Mouse (Mus musculus) heart, postnatal 0 days (tissue): ENCODE results near the gene Ahctf1. TPM values are rescaled to one million over a fixed set of nuclear protein-coding genes. Genes with fewer than 3 reads are reported as not detected.

Source experiments
- ATAC-seq: fragments of 200-750 bp; cut with Nextera tagmentation; 2 replicates; pipeline ENCODE4 v1.8.0; 2017; ENCODE audit warnings: low read depth, moderate number of reproducible peaks, moderate library complexity; ENCODE audit not compliant: insufficient read depth
- DNase-seq: peaks from one replicate; pipeline ENCODE4 v3.0.0-alpha.2; 2016; ENCODE audit warnings: low spot score
- H3K27ac ChIP-seq: fragments of 300-500 bp; sonication (generic); 2 replicates; pipeline ENCODE4 v1.5.1; 2014; ENCODE audit warnings: low read depth, mild to moderate bottlenecking
- H3K27me3 ChIP-seq: fragments of 300-500 bp; sonication (generic); 2 replicates; pipeline ENCODE4 v1.6.1; 2014; ENCODE audit warnings: low read length, mixed read lengths; ENCODE audit not compliant: control insufficient read depth, insufficient read depth
- H3K36me3 ChIP-seq: fragments of 300-500 bp; sonication (generic); replicated peaks from 2 replicates; pipeline ENCODE4 v1.6.1; 2014; ENCODE audit warnings: low read length, mixed read lengths; ENCODE audit not compliant: control insufficient read depth, insufficient read depth
- H3K4me1 ChIP-seq: fragments of 300-500 bp; sonication (generic); 2 replicates; pipeline ENCODE4 v1.6.1; 2014; ENCODE audit warnings: antibody characterized with exemption; ENCODE audit not compliant: control insufficient read depth, insufficient read depth
- H3K4me2 ChIP-seq: fragments of 300-500 bp; sonication (generic); 2 replicates; pipeline ENCODE4 v1.6.1; 2014; ENCODE audit warnings: low read depth, mild to moderate bottlenecking, low read length, moderate library complexity
- H3K4me3 ChIP-seq: fragments of 300-500 bp; sonication (generic); 2 replicates; pipeline ENCODE4 v1.5.1; 2014; ENCODE audit warnings: low read depth, low read length
- H3K9ac ChIP-seq: fragments of 300-500 bp; sonication (generic); replicated peaks from 2 replicates; pipeline ENCODE4 v1.6.1; 2014; ENCODE audit warnings: low read depth, low read length, mixed read lengths
- H3K9me3 ChIP-seq: fragments of 300-500 bp; sonication (generic); replicated peaks from 2 replicates; pipeline ENCODE4 v1.6.1; 2016; ENCODE audit warnings: low read length; ENCODE audit not compliant: control insufficient read depth
- CTCF ChIP-seq: IDR thresholded peaks from 2 replicates; pipeline ENCODE4 v1.5.1; 2016; ENCODE audit warnings: antibody characterized with exemption, control low read depth, low read depth
- EP300 ChIP-seq: IDR thresholded peaks from 2 replicates; pipeline ENCODE4 v1.6.1; 2016; ENCODE audit warnings: antibody characterized with exemption, low read depth
- WGBS: fragments of 180-500 bp; shearing (Covaris S2); extraction: QIAGEN DNeasy Blood & Tissue Kit; methylation state at CpG from one replicate; pipeline ENCODE4 v1.1.7; 2014; 5-methylcytosine and 5-hydroxymethylcytosine counted together
- polyA plus RNA-seq: library from polyadenylated mRNA; unstranded; fragments of >200 nt; fragmentation: Nextera tagmentation; extraction: Ambion mirVana; gene quantifications from 2 replicates; pipeline ENCODE4 v1.2.1, GENCODE M21; 2015
- total RNA-seq: library from RNA; depleted of rRNA; stranded (reverse); fragments of >200 nt; gene quantifications from 2 replicates; pipeline ENCODE4 v1.2.3, GENCODE M21; 2014; ENCODE audit warnings: low replicate concordance; rRNA removed

Gene Ahctf1
- total RNA-seq (18.7 and 20.9 TPM in 2 replicates), polyA plus RNA-seq (8.0 and 8.2 TPM in 2 replicates)

DNA sequence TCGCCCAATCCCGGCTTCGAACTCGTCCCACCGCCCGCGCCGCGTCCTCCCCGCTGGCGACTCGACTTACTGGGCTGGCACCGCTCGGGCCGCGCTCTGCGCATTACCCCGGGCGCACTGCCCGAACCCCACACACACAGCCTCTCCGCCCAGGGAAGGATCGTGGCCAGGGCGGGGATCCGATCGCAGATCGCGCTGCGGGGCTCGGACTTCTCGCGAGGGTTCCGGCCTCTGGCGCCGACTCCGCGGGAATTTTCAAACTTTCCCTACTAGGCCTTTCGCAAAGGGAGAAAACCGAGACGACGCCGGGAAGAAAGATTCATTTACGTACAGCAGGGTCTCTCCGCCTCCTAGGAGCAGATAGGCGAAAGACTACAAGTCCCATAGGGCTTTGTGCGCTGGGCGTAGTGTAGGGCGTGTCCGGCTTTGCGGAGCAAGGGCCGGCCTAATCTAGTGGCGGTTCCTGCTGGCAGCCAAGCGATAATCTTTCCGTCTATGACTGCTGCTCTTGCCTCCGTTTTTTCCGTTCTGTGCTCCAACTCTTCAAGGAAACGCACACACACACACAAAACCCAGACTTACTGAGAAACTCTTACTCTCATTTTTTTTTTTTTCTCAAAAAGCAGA lies at the start of gene Ahctf1:
Gene Ahctf1 (minus strand): TSS at position 168 of the 627 bp plus-strand sequence.
- DNase-seq (peak; percentile 99), ATAC-seq (peak; percentile 96)
- Histone ChIP-seq H3K36me3 (peaks cover 3% of the 10 kb centered on the region; the same call in 1 of the 2 replicates), H3K4me1 (peaks cover 7% of the 10 kb centered on the region), H3K4me2 (peak within 1 kb of the TSS; percentile 81), H3K4me3 (peak within 1 kb of the TSS; percentile 97), H3K9ac (peak within 1 kb of the TSS; percentile 96), H3K27me3 (no peaks in the 10 kb centered on the region), H3K27ac (peak within 1 kb of the TSS; percentile 99), H3K9me3 (no peaks in the 10 kb centered on the region)
- under 1% methylated on average over 49 of the region's 56 CpGs for WGBS
- peak; percentile 24 for TF ChIP-seq CTCF
- peak; percentile 97; the same call in 1 of the 2 replicates for TF ChIP-seq EP300

- Histone ChIP-seq H3K9ac (peak overlapping the region; percentile 68), H3K4me3 (peak overlapping the region; percentile 53), H3K27me3 (no peaks in the 10 kb centered on the region), H3K36me3 (no peaks in the 10 kb centered on the region), H3K4me2 (peak overlapping the region; percentile 74), H3K27ac (peak overlapping the region; percentile 60), H3K9me3 (no peaks in the 10 kb centered on the region), H3K4me1 (peaks cover 14% of the 10 kb centered on the region; the same call in 1 of the 2 replicates)
- DNase-seq (peak; percentile 77), ATAC-seq (peak; percentile 75)
- WGBS: 4% methylated on average over 20 of the region's 20 CpGs
- TF ChIP-seq EP300 (no peak), CTCF (peak; percentile 83)
Observed at GRCm38 (mm10) chr1:179847759-179848389, 44.4 kb upstream of the Ahctf1 start.

DNA sequence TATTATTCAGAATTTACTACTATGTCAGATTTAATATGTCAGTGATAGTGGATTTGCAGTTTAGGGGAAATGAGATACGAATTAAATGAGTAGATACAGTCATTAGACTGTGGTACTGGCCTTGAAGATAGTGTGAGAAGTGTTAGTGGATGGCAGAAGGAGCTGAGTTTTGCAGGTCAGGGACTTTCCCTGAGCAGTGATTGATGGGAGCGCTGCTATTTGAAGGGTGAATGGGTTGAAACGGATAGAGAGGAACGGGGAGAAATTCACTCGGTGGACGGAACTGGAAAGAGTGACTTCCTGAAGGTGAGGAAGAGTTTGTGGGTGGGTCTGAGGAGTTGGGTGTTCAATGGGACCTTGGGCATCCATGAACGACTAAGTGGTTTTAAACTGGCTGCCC lies 43.7 kb upstream of the Ahctf1 start:
- Histone ChIP-seq H3K36me3 (no peaks in the 10 kb centered on the region), H3K9ac (no peak overlapping the region), H3K4me1 (peaks cover 14% of the 10 kb centered on the region; the same call in 1 of the 2 replicates), H3K9me3 (no peaks in the 10 kb centered on the region), H3K4me3 (no peak overlapping the region), H3K27ac (no peak overlapping the region), H3K4me2 (peak overlapping the region; percentile 74; the same call in 1 of the 2 replicates), H3K27me3 (no peaks in the 10 kb centered on the region)
- DNase-seq (no peak), ATAC-seq (no peak)
- TF ChIP-seq CTCF (no peak), EP300 (no peak)
- WGBS: 42% methylated on average over 7 of the region's 7 CpGs

- H3K36me3 ChIP-seq: no peaks in the 10 kb centered on the region
- H3K9ac ChIP-seq: no peak overlapping the region
- no peak overlapping the region for H3K4me2 ChIP-seq
- H3K27me3 ChIP-seq: no peaks in the 10 kb centered on the region
- no peak overlapping the region for H3K4me3 ChIP-seq
- H3K27ac ChIP-seq: no peak overlapping the region
- ATAC-seq (no peak), DNase-seq (no peak)
- TF ChIP-seq EP300 (no peak), CTCF (no peak)
- H3K4me1 ChIP-seq: peaks cover 14% of the 10 kb centered on the region; the same call in 1 of the 2 replicates
- H3K9me3 ChIP-seq: no peaks in the 10 kb centered on the region
- WGBS: 87% methylated on average over 16 of the region's 16 CpGs
Observed at GRCm38 (mm10) chr1:179845832-179846499, 42.5 kb upstream of the Ahctf1 start.

GRCm38 (mm10) chr1:179844894-179845293 lies 41.4 kb upstream of the Ahctf1 start:
- H3K9me3 ChIP-seq: no peaks in the 10 kb centered on the region
- no peaks in the 10 kb centered on the region for H3K27me3 ChIP-seq
- H3K4me2 ChIP-seq: no peak overlapping the region
- ATAC-seq: peak; percentile 50
- no peak overlapping the region for H3K9ac ChIP-seq
- WGBS: 20% methylated on average over 5 of the region's 5 CpGs
- no peaks in the 10 kb centered on the region for H3K36me3 ChIP-seq
- H3K4me3 ChIP-seq: no peak overlapping the region
- no peak overlapping the region for H3K27ac ChIP-seq
- H3K4me1 ChIP-seq: peaks cover 14% of the 10 kb centered on the region; the same call in 1 of the 2 replicates
- peak; percentile 68 for TF ChIP-seq CTCF
- no peak for TF ChIP-seq EP300
- DNase-seq: peak; percentile 46
